In genomic region chr2:80662682-80663081, GRCm38 (mm10) we compare ENCODE assay signal across 32 mouse cellular contexts.
"Had no signal": no experiment of that assay in that cellular context is flagged by ENCODE, and none has a peak within 500 bp of the region (broad histone marks: within the 10 kb centered on the region; RNA-seq: fewer than 3 reads in every experiment).

No protein-coding gene starts in this region.

- H3K4me1 ChIP-seq: limb, embryonic 10.5 days; limb, embryonic 12.5 days; limb, embryonic 13.5 days; limb, embryonic 15.5 days; liver, embryonic 12.5 days; liver, embryonic 13.5 days; liver, embryonic 15.5 days; lung, embryonic 15.5 days; megakaryocyte, embryonic 14.5 days; midbrain, embryonic 10.5 days; midbrain, embryonic 12.5 days; midbrain, embryonic 13.5 days; midbrain, embryonic 15.5 days; neural tube, embryonic 12.5 days had no signal

- DNase-seq: left cerebral cortex, postnatal 4 days; liver; liver, embryonic 13.5 days; liver, postnatal 0 days; lung, adult 18-20 months; lung, adult 2 months; lung, embryonic 14.5 days; lung, postnatal 10 days; lung, postnatal 14 days; lung, postnatal 36 days; lung, postnatal 4 days; midbrain, embryonic 14.5 days had no signal

- ATAC-seq: liver, embryonic 12.5 days; liver, postnatal 0 days; lung, postnatal 0 days; midbrain, embryonic 13.5 days; midbrain, embryonic 15.5 days; midbrain, embryonic 16.5 days had no signal

- H3K9ac ChIP-seq: limb, embryonic 12.5 days; limb, embryonic 13.5 days; limb, embryonic 15.5 days; liver, embryonic 12.5 days; liver, embryonic 13.5 days; liver, embryonic 14.5 days; liver, embryonic 15.5 days; liver, postnatal 0 days; lung, embryonic 14.5 days; lung, embryonic 15.5 days; midbrain, embryonic 12.5 days; midbrain, embryonic 13.5 days; midbrain, embryonic 15.5 days; neural tube, embryonic 12.5 days had no signal

- H3K4me3 ChIP-seq: limb, embryonic 10.5 days; limb, embryonic 12.5 days; limb, embryonic 13.5 days; limb, embryonic 15.5 days; liver, embryonic 12.5 days; liver, embryonic 13.5 days; liver, embryonic 15.5 days; lung, embryonic 15.5 days; megakaryocyte, embryonic 14.5 days; midbrain, embryonic 10.5 days; midbrain, embryonic 12.5 days; midbrain, embryonic 13.5 days; midbrain, embryonic 15.5 days; myocyte; neural tube, embryonic 12.5 days had no signal

- H3K27ac ChIP-seq: limb, embryonic 10.5 days; limb, embryonic 12.5 days; limb, embryonic 13.5 days; limb, embryonic 15.5 days; liver, embryonic 12.5 days; liver, embryonic 13.5 days; liver, embryonic 14.5 days; liver, embryonic 15.5 days; lung, embryonic 15.5 days; macrophage; midbrain, embryonic 10.5 days; midbrain, embryonic 12.5 days; midbrain, embryonic 13.5 days; midbrain, embryonic 15.5 days; neural tube, embryonic 12.5 days had no signal

- H3K27me3 ChIP-seq: limb, embryonic 12.5 days; limb, embryonic 13.5 days; limb, embryonic 15.5 days; liver, embryonic 12.5 days; liver, embryonic 13.5 days; liver, embryonic 15.5 days; lung, embryonic 15.5 days; megakaryocyte, embryonic 14.5 days; midbrain, embryonic 12.5 days; midbrain, embryonic 13.5 days; midbrain, embryonic 15.5 days; neural tube, embryonic 12.5 days had no signal

- H3K9me3 ChIP-seq: limb, embryonic 10.5 days; limb, embryonic 12.5 days; limb, embryonic 13.5 days; limb, embryonic 15.5 days; liver, embryonic 12.5 days; liver, embryonic 13.5 days; liver, embryonic 15.5 days; lung, embryonic 15.5 days; megakaryocyte, embryonic 14.5 days; midbrain, embryonic 10.5 days; midbrain, embryonic 12.5 days; midbrain, embryonic 13.5 days; midbrain, embryonic 15.5 days; neural tube, embryonic 12.5 days had no signal

- H3K4me2 ChIP-seq: limb, embryonic 12.5 days; limb, embryonic 13.5 days; limb, embryonic 15.5 days; liver, embryonic 11.5 days; liver, embryonic 12.5 days; liver, embryonic 13.5 days; liver, embryonic 15.5 days; lung, embryonic 14.5 days; lung, embryonic 15.5 days; midbrain, embryonic 11.5 days; midbrain, embryonic 12.5 days; midbrain, embryonic 13.5 days; midbrain, embryonic 15.5 days; neural tube, embryonic 12.5 days had no signal
